Mouse (Mus musculus) neural tube, embryonic 11.5 days (tissue): ENCODE results near the gene Prkcb. TPM values are rescaled to one million over a fixed set of nuclear protein-coding genes. Genes with fewer than 3 reads are reported as not detected.

ENCODE experiments used
- ATAC-seq: fragments of 200-750 bp; cut with Nextera tagmentation; 2 replicates; pipeline ENCODE4 v1.8.0; 2017; ENCODE audit warnings: moderate number of reproducible peaks, mild to moderate bottlenecking, moderate TSS enrichment, moderate library complexity; ENCODE audit not compliant: insufficient read depth, low FRiP score, low TSS enrichment
- DNase-seq: peaks from one replicate; pipeline ENCODE4 v3.0.0-alpha.2; 2015; ENCODE audit warnings: low spot score
- H3K27ac ChIP-seq: fragments of 300-500 bp; sonication (generic); 2 replicates; pipeline ENCODE4 v1.5.1; 2014; ENCODE audit warnings: low read depth, mild to moderate bottlenecking, low read length
- H3K27me3 ChIP-seq: fragments of 300-500 bp; sonication (generic); 2 replicates; pipeline ENCODE4 v1.6.1; 2014; ENCODE audit warnings: mild to moderate bottlenecking, low read length, mixed read lengths; ENCODE audit not compliant: control insufficient read depth, insufficient read depth
- H3K36me3 ChIP-seq: fragments of 300-500 bp; sonication (generic); 2 replicates; pipeline ENCODE4 v1.6.1; 2014; ENCODE audit warnings: mild to moderate bottlenecking, low read length, moderate library complexity, mixed read lengths; ENCODE audit not compliant: control insufficient read depth, insufficient read depth
- H3K4me1 ChIP-seq: fragments of 300-500 bp; sonication (generic); 2 replicates; pipeline ENCODE4 v1.6.1; 2014; ENCODE audit warnings: low read length, mixed read lengths; ENCODE audit not compliant: control insufficient read depth, insufficient read depth
- H3K4me2 ChIP-seq: fragments of 300-500 bp; sonication (generic); 2 replicates; pipeline ENCODE4 v1.6.1; 2014; ENCODE audit warnings: low read depth, mild to moderate bottlenecking, moderate library complexity
- H3K4me3 ChIP-seq: fragments of 300-500 bp; sonication (generic); 2 replicates; pipeline ENCODE4 v1.5.1; 2014; ENCODE audit warnings: low read depth, low read length
- H3K9ac ChIP-seq: fragments of 300-500 bp; sonication (generic); 2 replicates; pipeline ENCODE4 v1.6.1; 2014; ENCODE audit warnings: mild to moderate bottlenecking, low read length
- H3K9me3 ChIP-seq: fragments of 300-500 bp; sonication (generic); 2 replicates; pipeline ENCODE4 v1.6.1; 2016; ENCODE audit warnings: low read length; ENCODE audit not compliant: control insufficient read depth
- WGBS: fragments of 180-500 bp; shearing (Covaris S2); extraction: QIAGEN DNeasy Blood & Tissue Kit; methylation state at CpG from one replicate; pipeline ENCODE4 v1.1.7; 2014; 5-methylcytosine and 5-hydroxymethylcytosine counted together
- polyA plus RNA-seq: library from polyadenylated mRNA; unstranded; fragments of >200 nt; fragmentation: Nextera tagmentation; extraction: Ambion mirVana; gene quantifications from 2 replicates; pipeline ENCODE4 v1.2.1, GENCODE M21; 2014

The Prkcb gene
- polyA plus RNA-seq, 1 experiment from 2014 or later: 13.4 TPM

DNA sequence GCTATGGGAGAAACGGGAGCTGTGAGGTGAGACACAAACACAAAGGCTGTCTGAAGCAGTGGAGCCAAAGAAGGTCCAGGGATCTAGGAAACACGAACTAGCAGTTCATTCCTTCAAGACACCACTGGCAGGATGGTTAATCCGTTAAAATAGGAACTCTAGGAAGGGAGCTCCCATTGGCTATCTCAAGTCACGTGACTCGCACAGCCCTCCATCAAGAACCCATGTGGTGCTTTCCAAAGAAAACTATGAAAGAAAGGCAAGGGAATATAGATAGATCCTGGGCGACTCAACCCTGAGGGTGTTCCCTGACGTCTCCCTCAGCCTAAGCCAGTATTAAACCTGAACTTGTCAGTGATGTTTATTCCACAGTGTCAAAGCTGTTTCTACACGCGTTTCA is 31.0 kb downstream of the Prkcb start:
- WGBS: 81% methylated on average over 9 of the region's 9 CpGs
- ATAC-seq: no peak
- no peaks in the 10 kb centered on the region for H3K9me3 ChIP-seq

GRCm38 (mm10) chr7:122320843-122321544 is 32.4 kb downstream of the Prkcb start:
- H3K9ac ChIP-seq: no peak overlapping the region
- H3K4me3 ChIP-seq: no peak overlapping the region
- no peak overlapping the region for H3K4me2 ChIP-seq
- DNase-seq (no peak), ATAC-seq (no peak)
- no peaks in the 10 kb centered on the region for H3K9me3 ChIP-seq
- no peaks in the 10 kb centered on the region for H3K36me3 ChIP-seq
- H3K27me3 ChIP-seq: no peaks in the 10 kb centered on the region
- no peaks in the 10 kb centered on the region for H3K4me1 ChIP-seq
- 95% methylated on average over 7 of the region's 7 CpGs for WGBS
- H3K27ac ChIP-seq: no peak overlapping the region

More for the DNA sequence above, 31.0 kb downstream of the Prkcb start:
- Histone ChIP-seq H3K27me3 (no peaks in the 10 kb centered on the region), H3K36me3 (no peaks in the 10 kb centered on the region), H3K4me2 (no peak overlapping the region), H3K27ac (no peak overlapping the region), H3K4me1 (no peaks in the 10 kb centered on the region), H3K4me3 (no peak overlapping the region), H3K9ac (no peak overlapping the region)
- no peak for DNase-seq

- DNase-seq (no peak), ATAC-seq (no peak)
- Histone ChIP-seq H3K4me1 (no peaks in the 10 kb centered on the region), H3K27ac (no peak overlapping the region), H3K4me2 (no peak overlapping the region), H3K27me3 (no peaks in the 10 kb centered on the region), H3K9me3 (no peaks in the 10 kb centered on the region), H3K4me3 (no peak overlapping the region), H3K9ac (no peak overlapping the region), H3K36me3 (no peaks in the 10 kb centered on the region)
- WGBS: 71% methylated on average over 8 of the region's 8 CpGs
Observed at GRCm38 (mm10) chr7:122322038-122322690, 33.6 kb downstream of the Prkcb start.

DNA sequence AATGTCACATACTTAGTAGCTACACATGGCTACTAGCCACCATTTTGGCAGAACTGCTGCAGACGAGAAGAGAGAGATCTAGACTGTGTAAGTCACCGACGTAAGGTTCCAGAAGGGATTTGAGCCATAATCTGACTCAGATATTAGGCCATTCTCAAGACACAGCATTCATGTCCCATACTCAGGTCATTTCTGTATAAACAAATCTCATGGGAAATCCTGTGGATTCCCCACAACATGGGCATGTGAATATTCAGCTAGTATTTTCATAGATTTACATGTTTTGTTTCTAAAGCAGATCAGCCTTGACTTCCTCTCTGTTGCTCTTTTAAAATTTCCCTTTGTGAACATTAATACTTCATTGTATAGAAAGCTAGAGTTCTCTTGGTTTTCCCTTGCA is 39.4 kb downstream of the Prkcb start:
- no peaks in the 10 kb centered on the region for H3K36me3 ChIP-seq
- 92% methylated on average over 3 of the region's 3 CpGs for WGBS
- no peaks in the 10 kb centered on the region for H3K9me3 ChIP-seq
- no peak overlapping the region for H3K4me2 ChIP-seq
- ATAC-seq: no peak
- H3K4me1 ChIP-seq: no peaks in the 10 kb centered on the region
- H3K27me3 ChIP-seq: no peaks in the 10 kb centered on the region
- H3K27ac ChIP-seq: no peak overlapping the region
- DNase-seq: no peak
- no peak overlapping the region for H3K4me3 ChIP-seq
- H3K9ac ChIP-seq: no peak overlapping the region

- 89% methylated on average over 5 of the region's 5 CpGs for WGBS
- Histone ChIP-seq H3K9ac (no peak overlapping the region), H3K27ac (no peak overlapping the region), H3K9me3 (no peaks in the 10 kb centered on the region), H3K27me3 (no peaks in the 10 kb centered on the region), H3K4me1 (no peaks in the 10 kb centered on the region), H3K4me2 (no peak overlapping the region), H3K4me3 (no peak overlapping the region), H3K36me3 (no peaks in the 10 kb centered on the region)
- DNase-seq (no peak), ATAC-seq (no peak)
Observed at GRCm38 (mm10) chr7:122328466-122328865, 39.9 kb downstream of the Prkcb start.

DNA sequence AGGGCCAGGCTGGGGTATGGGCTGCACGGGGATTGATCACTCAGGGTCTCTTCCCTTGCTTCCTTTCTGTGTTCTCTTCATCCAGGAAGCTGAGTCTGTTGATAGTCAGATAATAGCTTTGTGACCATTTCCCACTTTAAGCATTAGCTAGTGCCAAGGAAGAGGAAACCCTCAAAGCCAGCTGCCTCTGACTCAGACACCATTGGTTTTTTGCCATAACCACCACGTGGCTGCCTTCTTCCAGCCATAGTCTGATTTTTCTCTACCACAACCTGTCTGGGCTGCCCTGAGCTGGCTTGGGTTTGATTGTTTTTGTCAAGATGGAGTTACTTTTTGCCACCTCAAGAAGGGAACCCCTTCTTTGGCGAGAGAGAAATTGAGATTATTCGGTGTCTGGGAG is 41.0 kb downstream of the Prkcb start:
- Histone ChIP-seq H3K4me1 (no peaks in the 10 kb centered on the region), H3K9ac (no peak overlapping the region), H3K9me3 (no peaks in the 10 kb centered on the region), H3K4me3 (no peak overlapping the region), H3K4me2 (no peak overlapping the region), H3K27ac (no peak overlapping the region), H3K36me3 (no peaks in the 10 kb centered on the region), H3K27me3 (no peaks in the 10 kb centered on the region)
- WGBS: 85% methylated on average over 4 of the region's 4 CpGs
- DNase-seq (no peak), ATAC-seq (no peak)

- no peaks in the 10 kb centered on the region for H3K27me3 ChIP-seq
- ATAC-seq: no peak
- no peaks in the 10 kb centered on the region for H3K4me1 ChIP-seq
- no peak overlapping the region for H3K27ac ChIP-seq
- H3K9me3 ChIP-seq: no peaks in the 10 kb centered on the region
- DNase-seq: no peak
- no peak overlapping the region for H3K4me2 ChIP-seq
- no peak overlapping the region for H3K9ac ChIP-seq
- WGBS: 88% methylated on average over 7 of the region's 7 CpGs
- no peak overlapping the region for H3K4me3 ChIP-seq
- no peaks in the 10 kb centered on the region for H3K36me3 ChIP-seq
Observed at GRCm38 (mm10) chr7:122333686-122334085, 45.1 kb downstream of the Prkcb start.

DNA sequence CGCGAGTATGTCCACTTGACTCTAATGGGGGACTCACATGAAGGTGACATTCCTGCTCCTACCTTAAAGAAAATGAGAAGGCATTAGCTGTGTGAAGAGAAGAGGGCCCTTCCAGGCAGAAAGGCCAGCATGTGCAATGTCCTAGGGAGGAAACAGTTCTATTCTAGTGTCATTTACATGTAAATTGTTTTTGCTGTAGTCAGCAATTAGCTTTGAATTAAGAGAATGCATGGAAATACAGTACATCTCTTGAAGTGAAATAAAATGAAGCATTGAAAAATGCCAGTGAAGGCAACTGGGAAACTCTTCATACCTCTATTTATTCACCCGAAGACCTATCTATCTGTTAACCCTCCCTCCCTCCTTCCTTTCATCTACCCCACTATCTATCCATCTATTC is 48.8 kb downstream of the Prkcb start:
- no peak overlapping the region for H3K4me3 ChIP-seq
- WGBS: 90% methylated on average over 3 of the region's 3 CpGs
- H3K9ac ChIP-seq: no peak overlapping the region
- no peaks in the 10 kb centered on the region for H3K4me1 ChIP-seq
- H3K4me2 ChIP-seq: no peak overlapping the region
- DNase-seq (no peak), ATAC-seq (no peak)
- H3K27me3 ChIP-seq: no peaks in the 10 kb centered on the region
- no peaks in the 10 kb centered on the region for H3K36me3 ChIP-seq
- no peaks in the 10 kb centered on the region for H3K9me3 ChIP-seq
- H3K27ac ChIP-seq: no peak overlapping the region

DNA sequence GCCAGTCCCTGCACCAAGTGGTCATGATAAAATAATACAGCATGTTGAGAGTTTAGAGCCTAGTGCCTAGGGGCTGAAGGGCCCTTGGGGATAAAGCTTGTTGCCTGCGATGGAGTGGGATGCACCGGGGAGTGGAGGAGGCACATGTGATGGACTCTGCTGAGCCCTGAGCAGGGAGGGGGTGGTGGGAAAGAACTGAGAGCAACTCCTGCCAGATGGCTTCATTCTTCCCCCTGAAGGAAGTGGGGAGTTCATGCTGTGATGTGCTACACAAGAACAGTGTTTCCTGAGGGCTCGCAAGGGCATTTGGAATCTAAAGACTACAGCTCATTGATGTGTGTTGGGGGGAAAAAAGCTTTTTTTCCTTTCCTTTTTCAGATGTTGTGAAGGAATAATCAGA is 49.5 kb downstream of the Prkcb start:
- WGBS: 58% methylated on average over 3 of the region's 3 CpGs
- H3K4me2 ChIP-seq: no peak overlapping the region
- no peaks in the 10 kb centered on the region for H3K36me3 ChIP-seq
- H3K4me1 ChIP-seq: no peaks in the 10 kb centered on the region
- H3K27ac ChIP-seq: no peak overlapping the region
- H3K4me3 ChIP-seq: no peak overlapping the region
- DNase-seq (no peak), ATAC-seq (no peak)
- no peaks in the 10 kb centered on the region for H3K27me3 ChIP-seq
- H3K9ac ChIP-seq: no peak overlapping the region
- no peaks in the 10 kb centered on the region for H3K9me3 ChIP-seq
